Mouse (Mus musculus): ENCODE data around the gene Plxna4.

Plxna4 gene

DNA sequence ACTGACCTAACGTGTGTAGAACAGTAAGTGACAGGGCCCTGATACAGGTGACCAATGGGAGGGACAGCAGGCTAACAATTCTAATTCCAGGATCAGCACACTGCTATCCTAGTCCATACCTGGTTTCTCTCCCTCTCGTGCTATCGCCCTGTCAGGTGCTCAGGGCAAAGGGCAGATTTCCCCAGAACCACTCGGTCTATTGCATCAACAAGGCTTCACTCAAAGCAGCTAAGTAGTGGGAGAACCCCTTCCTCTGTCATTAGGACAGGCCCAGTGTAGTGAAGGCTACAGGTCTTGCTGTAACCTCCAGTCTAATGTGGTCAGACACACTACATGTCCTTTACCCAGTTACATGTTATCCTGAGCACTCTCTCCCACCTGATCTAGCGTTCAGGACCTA is 176.7 kb downstream of the Plxna4 start:
- in situ Hi-C loops (cut with MboI; ENCODE audit: unreplicated experiment in 2 of 2) = no loop called here

DNA sequence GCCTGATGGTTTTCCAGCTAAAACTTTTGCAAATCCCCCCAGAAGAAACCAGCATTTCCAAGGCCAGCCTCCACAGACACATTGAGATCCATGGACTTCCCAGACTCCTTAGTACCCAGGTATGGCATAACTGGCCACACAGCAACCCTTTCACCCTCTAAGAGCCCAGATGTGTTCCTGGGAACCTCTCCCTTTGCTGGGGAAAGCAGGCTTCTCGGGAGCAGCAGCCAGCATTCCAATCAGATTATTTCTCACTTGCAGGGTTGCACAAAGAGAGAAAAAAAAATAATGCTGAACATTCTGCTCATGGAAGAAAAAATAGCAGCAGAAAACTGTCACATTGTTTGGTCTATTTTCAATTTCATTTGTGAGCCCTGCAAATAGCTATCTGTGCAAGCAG is 178.4 kb downstream of the Plxna4 start:
- in situ Hi-C loops (cut with MboI; ENCODE audit: unreplicated experiment in 2 of 2) = no loop called here

DNA sequence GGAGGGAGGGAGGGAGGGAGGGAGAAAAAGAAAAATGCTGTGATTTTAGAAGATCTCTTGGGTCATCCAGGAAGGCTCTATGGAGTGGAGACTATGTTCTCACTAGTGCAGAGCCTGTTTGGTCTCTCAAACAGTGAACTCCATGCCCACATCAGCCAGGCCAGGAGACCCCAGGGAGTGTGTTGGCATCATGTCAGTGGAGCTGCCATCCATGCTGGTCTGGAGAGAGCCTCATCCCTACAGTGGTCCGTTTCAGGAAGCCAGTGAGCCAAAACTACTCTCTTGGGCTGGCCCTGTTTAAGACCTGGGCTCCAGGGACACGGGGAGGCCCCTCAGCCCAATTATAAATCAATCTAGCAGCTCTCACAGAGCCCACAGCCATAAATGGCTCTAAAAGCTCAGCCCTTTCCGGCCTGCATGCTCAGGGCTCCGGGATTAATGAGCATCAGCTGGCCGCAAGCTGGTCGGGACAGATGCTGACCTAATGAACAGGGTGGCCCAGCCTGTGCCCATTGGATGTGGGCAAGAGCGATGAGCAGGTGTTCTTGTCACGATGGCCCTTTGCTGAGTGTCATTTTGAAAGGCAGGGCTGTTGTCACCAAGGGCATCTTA is 180.3 kb downstream of the Plxna4 start:
- in situ Hi-C loops (cut with MboI; ENCODE audit: unreplicated experiment in 2 of 2) = no loop called here

DNA sequence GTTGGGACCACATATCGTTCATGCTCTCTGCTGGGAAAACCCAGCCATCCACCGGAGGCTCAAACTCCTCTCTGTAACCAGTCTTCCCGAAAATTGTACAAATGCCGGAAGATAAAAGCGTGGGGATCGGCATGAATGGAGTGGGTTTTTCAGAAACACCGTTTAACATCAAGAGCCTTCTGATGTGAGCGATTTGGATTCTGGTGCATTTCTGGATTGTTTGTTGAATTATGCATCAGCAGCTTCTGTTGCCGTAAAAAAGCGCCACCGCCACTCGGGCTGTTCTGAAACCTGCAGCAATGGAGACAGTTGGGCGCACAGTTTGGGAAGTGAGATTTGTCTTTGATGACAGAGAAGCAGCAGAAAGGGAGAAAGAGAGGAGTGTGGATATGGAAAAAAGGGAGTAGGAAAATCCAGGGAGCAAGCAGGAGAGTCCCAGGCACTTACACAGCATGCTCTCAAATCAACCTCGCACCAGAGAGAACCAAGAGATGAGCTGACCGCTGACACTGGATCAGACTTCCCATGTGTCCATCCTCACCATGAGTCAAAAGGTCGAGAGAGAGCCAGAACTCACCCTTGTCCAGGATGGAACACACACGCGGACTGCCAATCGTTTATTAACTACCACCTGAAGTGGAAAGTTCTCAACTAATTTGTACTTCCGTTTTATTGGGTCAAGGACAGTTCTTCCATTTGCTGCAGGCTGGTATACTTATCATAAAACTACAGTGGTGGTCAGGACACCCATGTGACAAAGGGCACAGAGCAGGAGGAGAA is 181.5 kb downstream of the Plxna4 start:
- in situ Hi-C loops (cut with MboI; ENCODE audit: unreplicated experiment in 2 of 2) = no loop called here

DNA sequence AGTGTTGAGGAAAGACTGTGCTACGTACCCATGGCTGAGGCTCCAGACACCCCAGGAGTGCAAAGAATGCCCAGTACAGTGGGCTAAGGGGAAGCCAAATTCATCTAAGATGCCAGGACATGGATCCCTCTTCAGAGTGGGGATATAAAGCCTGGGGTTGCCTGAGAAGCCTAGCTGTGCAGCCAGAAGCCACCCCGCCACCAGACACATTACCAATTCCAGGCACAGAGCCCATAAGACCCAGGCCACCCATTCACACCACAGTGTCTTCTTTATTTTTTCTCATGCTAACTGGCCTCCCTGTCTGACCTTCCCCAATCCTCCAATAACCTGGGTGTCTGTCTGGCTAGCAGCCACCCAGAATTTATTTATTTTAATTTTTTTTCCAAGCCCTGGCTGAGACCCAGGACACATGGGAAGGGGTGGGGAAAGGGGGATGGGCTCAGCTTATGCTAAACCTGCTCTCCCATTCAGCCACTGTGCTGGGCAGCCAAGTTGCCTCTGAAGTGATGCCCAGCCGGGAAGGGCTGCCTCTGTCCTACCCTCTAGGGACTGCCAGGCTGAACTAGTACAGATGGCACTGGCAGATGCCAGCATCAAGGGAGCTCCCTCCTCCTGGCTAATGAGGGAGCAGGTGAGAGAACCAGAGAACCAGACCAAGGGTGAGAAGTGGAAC is 185.3 kb downstream of the Plxna4 start:
- in situ Hi-C loops (cut with MboI; ENCODE audit: unreplicated experiment in 2 of 2) = no loop called here

DNA sequence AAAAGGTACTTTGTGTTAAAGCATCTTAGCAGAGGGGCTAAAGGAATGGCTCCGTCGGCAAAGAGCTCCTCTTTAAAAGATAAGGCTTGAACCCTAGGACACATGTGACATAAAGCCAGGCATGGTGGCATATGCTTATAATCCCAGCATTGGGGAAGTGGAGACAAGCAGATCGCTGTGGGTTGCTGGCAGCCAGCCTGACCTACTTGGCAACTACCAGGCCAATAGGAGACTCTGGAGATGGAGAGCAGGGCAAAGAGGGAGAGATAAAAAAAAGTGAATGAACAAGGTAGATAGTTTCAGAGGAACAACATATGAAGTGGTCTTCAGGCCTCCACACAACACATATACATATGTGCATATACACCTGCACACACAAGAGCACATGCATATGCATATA is 189.7 kb downstream of the Plxna4 start:
- in situ Hi-C loops (cut with MboI; ENCODE audit: unreplicated experiment in 2 of 2) = no loop called here

DNA sequence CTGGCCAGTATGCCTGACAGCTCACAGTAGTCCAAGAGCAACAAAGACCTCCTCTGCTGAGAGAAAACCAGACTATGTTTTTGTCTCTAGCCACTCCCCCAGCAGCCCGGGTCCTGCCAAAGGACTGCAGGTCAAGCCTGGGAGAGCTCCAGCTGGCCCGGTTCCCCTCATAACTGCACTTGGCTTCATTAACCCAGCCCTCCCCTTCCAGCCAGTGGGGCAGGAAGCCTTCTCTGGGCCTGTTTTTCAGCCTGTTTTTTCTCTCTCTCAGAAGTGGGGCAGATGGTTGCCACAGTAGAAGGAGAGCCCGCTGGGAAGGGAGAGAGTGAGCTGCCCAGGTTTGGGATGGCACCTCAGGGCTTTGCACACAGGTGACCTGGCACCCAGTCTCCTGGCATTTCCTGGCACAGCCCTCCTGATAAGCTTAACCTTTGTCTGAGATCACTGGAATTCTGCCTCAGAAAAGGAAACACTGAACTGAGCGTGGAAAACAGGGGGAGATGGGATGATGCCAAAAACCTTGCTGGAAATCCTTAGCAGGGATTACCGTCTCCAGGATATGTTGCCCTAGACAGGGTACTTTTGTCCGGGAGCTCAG is 190.8 kb downstream of the Plxna4 start:
- in situ Hi-C loops (cut with MboI; ENCODE audit: unreplicated experiment in 2 of 2) = no loop called here

DNA sequence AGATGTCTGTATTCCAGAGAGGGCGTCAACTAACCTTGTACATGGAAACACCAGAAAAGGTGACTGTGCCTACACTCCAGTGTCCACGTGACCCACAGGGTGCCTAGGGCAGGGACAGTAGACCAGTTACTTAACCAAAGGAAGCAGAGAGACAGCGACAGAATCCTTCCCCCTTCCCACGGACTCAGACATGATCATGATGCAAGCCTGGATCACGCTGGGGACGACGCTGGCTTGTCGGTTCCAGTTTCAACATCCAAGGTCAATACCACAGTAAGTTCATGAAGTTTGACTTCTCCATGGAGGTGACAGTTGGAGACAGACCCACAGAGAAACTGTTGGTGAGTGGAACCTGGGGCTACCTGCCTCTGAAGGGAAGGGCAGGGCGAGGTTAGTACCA is 192.6 kb downstream of the Plxna4 start:
- in situ Hi-C loops (cut with MboI; ENCODE audit: unreplicated experiment in 2 of 2) = no loop called here

DNA sequence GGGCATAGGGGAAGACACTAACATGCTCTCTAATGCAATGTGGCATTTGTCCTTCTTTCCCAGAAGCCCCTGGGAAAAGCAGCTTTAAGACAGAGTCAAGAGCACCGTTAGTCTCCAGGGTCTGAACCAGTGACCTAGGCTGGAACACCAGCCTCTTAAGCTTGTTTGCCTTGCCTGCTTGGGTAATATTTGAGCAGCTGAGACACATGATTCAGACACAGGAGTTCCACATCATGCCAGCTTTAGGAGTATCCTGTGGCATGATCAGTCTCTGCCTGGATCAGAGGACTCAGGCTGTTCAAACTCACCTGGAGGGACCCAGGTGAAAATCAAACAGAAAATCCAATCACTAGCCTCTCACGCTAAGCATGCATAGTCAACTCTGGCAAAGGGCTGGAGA is 195.7 kb downstream of the Plxna4 start:
- in situ Hi-C loops (cut with MboI; ENCODE audit: unreplicated experiment in 2 of 2) = no loop called here

DNA sequence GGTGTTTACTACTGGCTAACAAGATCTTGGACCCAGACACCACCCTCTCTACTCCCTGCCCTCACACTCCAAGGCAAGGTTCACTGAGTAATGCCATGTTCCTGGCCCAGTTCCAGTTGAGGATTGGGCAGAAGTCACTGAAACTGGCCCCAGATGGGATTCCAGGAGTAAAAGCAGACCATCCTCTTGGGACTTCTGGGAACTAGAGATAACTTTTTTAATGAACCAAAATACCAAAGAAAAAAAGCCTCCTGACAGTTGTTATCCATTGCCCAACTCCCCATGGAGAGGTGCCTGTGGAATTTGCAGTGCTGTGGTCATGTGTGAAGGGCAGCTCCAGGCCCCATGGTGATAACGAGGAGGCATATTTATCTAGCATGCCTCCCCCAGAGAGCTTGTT is 199.7 kb downstream of the Plxna4 start:
- in situ Hi-C loops (cut with MboI; ENCODE audit: unreplicated experiment in 2 of 2) = no loop called here

DNA sequence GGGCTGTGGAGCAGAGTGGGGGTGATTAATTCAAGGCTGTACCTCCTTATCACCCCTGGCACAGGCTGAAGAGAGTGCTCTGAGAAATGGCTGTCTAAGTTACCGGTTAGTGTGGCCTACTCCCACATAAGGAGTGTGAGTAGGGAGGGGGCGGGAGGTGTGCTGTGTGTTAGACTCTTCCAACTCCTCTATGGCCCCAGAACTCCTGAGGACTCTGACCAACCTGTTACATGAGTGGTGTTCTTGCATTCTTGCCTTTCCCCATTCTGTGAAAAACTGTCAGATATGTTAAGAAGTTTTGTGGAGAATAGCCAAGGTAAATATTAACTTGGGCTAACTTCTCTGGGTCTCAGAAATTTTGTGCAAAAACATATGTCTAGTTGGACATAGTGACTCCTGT is 201.1 kb downstream of the Plxna4 start:
- in situ Hi-C loops (cut with MboI; ENCODE audit: unreplicated experiment in 2 of 2) = no loop called here

DNA sequence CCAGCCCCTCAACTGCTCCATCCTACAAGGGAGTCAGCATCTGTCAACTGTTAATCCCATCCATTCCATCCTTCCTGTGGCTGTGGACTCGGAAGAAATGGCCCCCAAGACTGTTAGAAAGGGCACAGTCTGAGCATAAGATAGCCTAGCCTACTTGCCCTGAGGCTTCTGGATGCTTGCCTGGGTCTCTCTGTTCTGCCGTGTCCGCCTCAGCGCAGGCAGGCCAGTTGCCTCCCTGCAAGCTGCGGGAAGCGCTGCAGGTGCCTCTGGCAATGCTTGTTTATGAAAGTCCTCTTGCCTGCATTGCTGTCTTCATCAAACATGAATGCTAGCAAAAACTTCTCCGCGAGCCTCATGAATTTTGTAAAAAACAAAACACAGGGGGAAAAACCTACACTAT is 203.1 kb downstream of the Plxna4 start:
- in situ Hi-C loops (cut with MboI; ENCODE audit: unreplicated experiment in 2 of 2) = no loop called here

DNA sequence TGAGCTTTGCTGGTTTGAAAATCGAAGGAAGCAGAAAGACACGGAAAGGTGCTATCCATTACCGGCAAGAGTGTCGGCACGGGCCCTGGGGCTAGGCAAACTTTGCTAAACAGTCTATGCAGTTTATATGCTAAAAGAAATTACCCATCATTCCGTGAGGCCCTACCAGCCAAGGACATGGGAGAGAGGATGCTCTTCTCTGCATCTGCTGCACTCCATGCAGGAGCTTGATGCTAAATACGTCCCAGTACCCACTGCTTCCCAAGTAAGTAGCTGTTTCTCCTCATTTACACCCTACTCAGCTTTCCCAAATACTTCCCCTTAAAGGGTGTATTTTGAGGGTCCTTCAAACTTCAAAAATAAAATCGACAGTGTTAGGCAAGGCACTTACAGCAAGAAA is 203.6 kb downstream of the Plxna4 start:
- in situ Hi-C loops (cut with MboI; ENCODE audit: unreplicated experiment in 2 of 2) = no loop called here

DNA sequence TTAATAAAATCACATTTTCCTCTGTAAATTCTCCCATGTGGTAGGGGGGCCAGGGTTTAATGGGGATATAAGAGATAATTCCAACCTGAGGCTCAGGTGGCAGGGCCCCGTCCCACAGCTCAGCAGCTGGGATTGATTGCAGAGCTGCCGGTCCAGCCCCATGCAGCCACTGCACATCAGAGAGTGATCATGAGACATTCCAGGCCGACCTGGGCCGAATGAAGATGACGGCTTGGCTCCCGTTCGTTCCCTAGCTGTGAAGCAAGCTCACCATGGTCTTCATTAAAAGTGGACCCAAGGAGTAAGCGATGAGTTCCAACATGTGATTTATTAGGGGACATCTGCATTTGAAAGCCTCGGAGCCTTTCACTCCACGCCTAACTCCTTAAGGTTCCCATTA is 206.5 kb downstream of the Plxna4 start:
- in situ Hi-C loops (cut with MboI; ENCODE audit: unreplicated experiment in 2 of 2) = no loop called here

DNA sequence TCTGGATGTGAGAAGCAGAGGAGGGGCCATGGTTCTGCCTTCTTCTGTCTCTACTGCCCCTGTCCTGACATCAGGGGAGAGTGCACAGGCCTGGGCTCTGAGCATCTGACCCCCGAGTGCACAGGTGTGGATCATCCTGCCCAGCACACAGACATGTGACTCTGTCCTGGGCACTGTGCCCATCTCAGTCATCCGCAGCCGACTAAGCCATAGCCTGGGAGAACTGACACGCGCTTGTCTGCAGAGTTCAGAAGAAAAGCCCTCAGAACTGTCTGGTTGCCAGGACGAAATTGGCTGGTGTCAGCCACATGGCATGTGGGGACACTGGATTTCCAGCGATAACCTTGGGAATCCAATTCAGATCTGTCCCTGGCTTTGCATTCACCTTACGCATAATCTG is 210.8 kb downstream of the Plxna4 start:
- in situ Hi-C loops (cut with MboI; ENCODE audit: unreplicated experiment in 2 of 2) = no loop called here

DNA sequence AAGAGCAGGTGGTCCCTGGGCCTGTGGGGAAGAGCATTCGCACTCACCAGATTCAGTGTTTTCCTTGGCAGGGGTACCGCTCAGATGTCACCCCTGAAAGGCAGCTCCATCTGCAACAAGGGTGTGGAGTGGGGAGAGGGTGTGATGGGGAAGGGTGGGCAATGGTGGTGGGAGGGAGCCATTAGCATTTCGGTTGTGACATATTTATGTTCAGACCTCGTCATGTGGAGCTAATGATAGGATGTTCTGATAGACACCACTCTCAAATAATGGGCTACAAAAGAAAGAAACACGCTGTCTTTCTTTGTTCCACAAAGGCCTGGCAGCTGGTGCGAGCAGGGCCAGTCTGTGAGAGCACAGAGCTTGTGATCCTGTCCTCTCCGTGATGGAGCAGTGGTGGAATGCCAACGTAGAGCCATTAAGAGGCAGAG is 214.0 kb downstream of the Plxna4 start:
- in situ Hi-C loops (cut with MboI; ENCODE audit: unreplicated experiment in 2 of 2) = no loop called here

DNA sequence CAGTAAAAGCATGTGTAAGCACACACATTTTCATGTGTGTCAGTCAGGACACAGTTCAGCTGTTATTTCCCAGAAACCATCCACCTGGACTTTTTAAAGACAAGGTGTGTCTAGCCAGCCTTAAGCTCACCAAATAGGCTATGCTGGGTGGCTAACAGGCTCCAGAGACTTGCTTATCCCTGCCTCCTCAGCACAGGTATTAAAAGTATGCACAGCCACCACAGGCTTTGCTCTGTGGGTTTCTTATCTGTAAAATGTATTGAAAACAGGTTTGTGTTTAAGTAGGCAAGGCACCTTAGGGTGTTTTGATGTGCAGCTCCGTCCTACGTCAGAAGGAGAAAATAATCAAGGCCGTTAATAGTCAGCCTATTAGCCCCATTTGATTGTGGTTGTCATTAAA is 218.9 kb downstream of the Plxna4 start:
- in situ Hi-C loops (cut with MboI; ENCODE audit: unreplicated experiment in 2 of 2) = no loop called here

DNA sequence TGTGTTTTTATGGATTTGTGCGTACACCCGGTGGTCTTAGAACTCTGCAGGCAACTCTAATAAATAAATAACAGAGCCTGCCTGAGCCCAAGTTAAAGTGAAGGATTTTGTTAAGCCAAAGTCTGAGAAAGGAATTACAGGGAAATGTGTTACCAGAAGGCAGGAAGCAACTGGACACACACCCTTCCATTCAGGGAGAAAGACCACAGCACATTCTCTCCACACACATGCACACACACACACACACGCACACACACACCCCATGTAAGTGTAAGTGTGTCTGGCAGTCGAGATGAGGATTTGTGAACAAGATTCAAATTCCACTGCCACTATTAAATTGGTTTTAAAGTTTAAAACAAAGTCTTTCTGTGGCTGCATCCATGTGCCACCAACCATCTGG is 219.6 kb downstream of the Plxna4 start:
- in situ Hi-C loops (cut with MboI; ENCODE audit: unreplicated experiment in 2 of 2) = no loop called here

DNA sequence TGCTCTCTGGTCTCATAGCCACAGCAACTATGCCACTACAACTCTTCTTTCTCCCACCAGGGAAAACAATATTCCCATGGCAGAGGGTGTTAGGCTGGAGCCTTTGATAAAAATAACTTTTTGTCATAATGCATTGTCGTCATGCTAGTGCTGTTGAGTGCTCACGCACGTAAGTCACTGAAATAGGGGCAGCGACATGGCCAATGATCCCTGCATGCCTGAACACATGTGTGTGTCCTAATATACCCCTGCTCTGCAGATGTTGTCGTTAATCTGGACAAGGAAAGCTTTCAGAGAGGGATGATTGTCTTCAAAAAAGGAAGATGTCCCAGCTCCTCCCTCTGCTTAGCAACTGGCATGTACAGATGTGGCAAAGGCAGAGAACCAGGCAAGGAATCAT is 223.1 kb downstream of the Plxna4 start:
- in situ Hi-C loops (cut with MboI; ENCODE audit: unreplicated experiment in 2 of 2) = no loop called here

DNA sequence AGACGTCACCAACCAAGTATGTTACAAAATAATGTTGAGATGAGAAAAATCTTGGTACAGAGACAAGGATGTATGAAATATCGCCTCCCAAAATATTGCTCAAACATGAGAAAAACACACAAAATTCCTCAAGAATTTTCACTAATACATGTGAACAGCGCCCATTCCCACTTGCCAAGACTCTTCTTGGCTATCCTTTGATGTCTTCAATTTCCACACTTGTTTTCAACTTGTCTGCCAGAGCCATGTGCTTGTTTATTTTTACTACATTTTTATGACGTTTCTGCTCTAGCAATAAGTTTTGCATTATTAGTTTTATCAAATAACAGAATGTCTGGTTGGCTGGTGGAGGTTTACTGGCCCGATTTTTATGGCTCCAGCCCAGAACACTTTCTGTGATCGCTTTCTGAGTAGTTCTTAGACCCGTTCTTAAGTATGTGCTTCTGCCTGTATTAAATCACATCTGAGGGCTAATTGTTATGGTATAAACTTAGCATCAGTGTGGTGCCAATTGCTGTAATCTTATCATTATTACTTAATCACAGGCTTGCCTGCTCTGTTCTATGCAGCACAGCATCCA is 224.4 kb downstream of the Plxna4 start:
- in situ Hi-C loops (cut with MboI; ENCODE audit: unreplicated experiment in 2 of 2) = no loop called here

DNA sequence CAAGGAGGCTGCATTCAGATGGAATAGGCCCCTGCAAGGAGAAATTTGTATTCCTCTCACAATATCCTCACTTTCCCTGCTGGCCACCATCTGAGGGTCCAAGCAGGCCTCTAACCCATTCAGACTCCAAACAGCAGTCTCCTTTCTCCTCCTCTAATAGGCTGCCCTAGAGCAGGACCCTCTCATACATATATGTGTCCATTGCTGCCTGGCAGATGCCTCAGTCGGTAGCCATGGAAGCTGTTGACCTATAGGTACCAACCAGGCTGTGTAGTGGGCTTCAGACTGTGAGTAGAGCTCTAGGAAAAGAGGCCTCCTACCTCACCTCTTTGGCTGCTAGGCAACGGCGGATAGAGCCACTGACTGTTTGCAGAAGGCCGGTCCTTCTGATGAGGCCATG is 225.6 kb downstream of the Plxna4 start:
- in situ Hi-C loops (cut with MboI; ENCODE audit: unreplicated experiment in 2 of 2) = no loop called here

Data from v-Abl transformed pro-B cells (cell line).